Mouse (Mus musculus) forelimb bud, embryonic 11.5 days (tissue): Measurements from ENCODE around the gene Bmpr2.
A peak's percentile ranks its signal among the peaks of the same experiment; 100 is the strongest.
"Not testable (repeated sequence)": the region's sequence is repeated elsewhere in the genome, so short reads cannot be mapped to it uniquely, and the experiment has no call there.

Experiments used
- DNase-seq: peaks from one replicate; pipeline ENCODE4 v3.0.0-alpha.2; 2012; ENCODE audit warnings: low read depth, low spot score

The Bmpr2 gene

GRCm38 (mm10) chr1:59763164-59763768, at the start of gene Bmpr2:
Bmpr2 (plus strand) TSS chr1:59763400.
- DNase-seq = peak; percentile 83

- peak; percentile 38 for DNase-seq
These were observed 43.3 kb upstream of the Bmpr2 start for GRCm38 (mm10) chr1:59719900-59720299.

GRCm38 (mm10) chr1:59725661-59726060, 37.5 kb upstream of the Bmpr2 start:
- DNase-seq = no peak

GRCm38 (mm10) chr1:59730106-59730505, 33.1 kb upstream of the Bmpr2 start:
- no peak for DNase-seq

GRCm38 (mm10) chr1:59730737-59731136, 32.5 kb upstream of the Bmpr2 start:
- DNase-seq = no peak

GRCm38 (mm10) chr1:59734076-59734475, 29.1 kb upstream of the Bmpr2 start:
- no peak for DNase-seq

GRCm38 (mm10) chr1:59738768-59739414, 24.3 kb upstream of the Bmpr2 start:
- no peak for DNase-seq

- no peak for DNase-seq
These were observed 23.4 kb upstream of the Bmpr2 start for GRCm38 (mm10) chr1:59739577-59740354.

GRCm38 (mm10) chr1:59749047-59749446, 14.2 kb upstream of the Bmpr2 start:
- no peak for DNase-seq

GRCm38 (mm10) chr1:59749724-59750123, 13.5 kb upstream of the Bmpr2 start:
- not testable (repeated sequence) for DNase-seq

- DNase-seq = no peak
These were observed 7.9 kb upstream of the Bmpr2 start for GRCm38 (mm10) chr1:59755298-59755697.

- DNase-seq = no peak
These were observed 4.9 kb upstream of the Bmpr2 start for GRCm38 (mm10) chr1:59758325-59758724.

- DNase-seq = peak; percentile 62
These were observed 992 bp upstream of the Bmpr2 start for GRCm38 (mm10) chr1:59762208-59762607.

GRCm38 (mm10) chr1:59762651-59763163, 493 bp upstream of the Bmpr2 start:
- DNase-seq = peak; percentile 59

- peak; percentile 51 for DNase-seq
These were observed 616 bp downstream of the Bmpr2 start for GRCm38 (mm10) chr1:59763781-59764251.

- peak; percentile 16 for DNase-seq
These were observed 1.3 kb downstream of the Bmpr2 start for GRCm38 (mm10) chr1:59764407-59764971.

- no peak for DNase-seq
These were observed 2.1 kb downstream of the Bmpr2 start for GRCm38 (mm10) chr1:59765279-59765678.

GRCm38 (mm10) chr1:59766626-59767025, 3.4 kb downstream of the Bmpr2 start:
- DNase-seq = no peak

GRCm38 (mm10) chr1:59771871-59772270, 8.7 kb downstream of the Bmpr2 start:
- no peak for DNase-seq

GRCm38 (mm10) chr1:59781080-59781479, 17.9 kb downstream of the Bmpr2 start:
- no peak for DNase-seq

- no peak for DNase-seq
These were observed 25.8 kb downstream of the Bmpr2 start for GRCm38 (mm10) chr1:59788975-59789374.

GRCm38 (mm10) chr1:59789741-59790140, 26.5 kb downstream of the Bmpr2 start:
- DNase-seq = no peak
